8 mouse cellular contexts compared by ENCODE assay signal in the genomic region with DNA sequence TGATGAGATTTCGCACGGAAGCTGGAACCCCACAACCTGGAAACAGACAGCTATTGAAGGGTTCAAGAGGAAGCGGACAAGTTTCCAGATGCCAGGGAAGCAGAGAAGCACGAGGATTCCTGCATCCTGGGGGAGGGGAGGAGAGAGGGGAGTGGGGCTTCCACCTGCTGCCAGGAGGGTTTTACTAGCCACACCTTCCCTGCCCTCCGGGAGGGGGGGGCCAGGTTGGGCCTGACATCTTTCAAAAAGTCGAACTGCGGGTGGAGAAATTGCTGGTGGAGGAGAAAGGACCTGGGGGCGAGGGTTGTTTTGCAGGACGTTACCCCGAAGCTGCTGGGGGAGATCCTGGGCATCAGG. TPM values are rescaled to one million over a fixed set of nuclear protein-coding genes. Genes with fewer than 3 reads are reported as not detected.
DNase-seq lines count a peak whose midpoint lies in the region; ATAC-seq and TF ChIP-seq lines count a peak whose summit lies in the region.

No protein-coding gene starts in this region.

- H3K4me2 ChIP-seq in hindbrain, embryonic 13.5 days = peak overlapping the region; percentile 79
- peak overlapping the region; percentile 87 for H3K4me2 ChIP-seq in midbrain, embryonic 14.5 days (ENCODE audit: low read length)

- 9% methylated on average over 10 of the region's 10 CpGs for WGBS in hindbrain, embryonic 13.5 days
- 4% methylated on average over 10 of the region's 10 CpGs for WGBS in midbrain, embryonic 14.5 days

- no peak for TF ChIP-seq POLR2A in testis, adult 2 months (IDR thresholded peaks at IDR 0.05; ENCODE audit: control insufficient read depth, low read depth, low read length)

- no peaks in the 10 kb centered on the region for H3K9me3 ChIP-seq in hindbrain, embryonic 13.5 days
- H3K9me3 ChIP-seq in midbrain, embryonic 14.5 days (ENCODE audit: control insufficient read depth, low read length) = no peaks in the 10 kb centered on the region

- no peak; the same call in 1 of the 2 replicates for ATAC-seq in hindbrain, embryonic 13.5 days (ENCODE audit: low FRiP score)
- no peak for ATAC-seq in midbrain, embryonic 14.5 days (ENCODE audit: low FRiP score, low TSS enrichment)

- peak overlapping the region; percentile 25; the same call in 1 of the 2 replicates for H3K27ac ChIP-seq in testis, adult 2 months (ENCODE audit: control insufficient read depth, insufficient read depth, low read depth, low read length)
- peak overlapping the region; percentile 71 for H3K27ac ChIP-seq in hindbrain, embryonic 13.5 days
- peak overlapping the region; percentile 57 for H3K27ac ChIP-seq in midbrain, embryonic 14.5 days (replicated peaks; ENCODE audit: low read depth, low read length)

- H3K9ac ChIP-seq in hindbrain, embryonic 13.5 days = peak overlapping the region; percentile 92
- H3K9ac ChIP-seq in midbrain, embryonic 14.5 days (replicated peaks; ENCODE audit: low read length) = peak overlapping the region; percentile 89

- peak; percentile 22 to 23 for DNase-seq in frontal cortex, postnatal 10 days (ENCODE audit: low spot score in 2 of 2)
- DNase-seq in frontal cortex, postnatal 36 days (ENCODE audit: low spot score in 2 of 2) = no peak
- DNase-seq in testis, postnatal 10 days (ENCODE audit: low spot score) = no peak
- peak; percentile 52 for DNase-seq in midbrain, embryonic 14.5 days
- no peak for DNase-seq in gastrocnemius, postnatal 36 days
- no peak for DNase-seq in adrenal gland, postnatal 4 days (ENCODE audit: low spot score in 2 of 2)

- intact Hi-C loops in gastrocnemius, postnatal 36 days (cut with DNase I) = no loop called here

- peaks cover 17% of the 10 kb centered on the region for H3K4me1 ChIP-seq in testis, adult 2 months (ENCODE audit: control insufficient read depth, insufficient read depth, low read length)
- peaks cover 26% of the 10 kb centered on the region for H3K4me1 ChIP-seq in hindbrain, embryonic 13.5 days (replicated peaks)
- H3K4me1 ChIP-seq in midbrain, embryonic 14.5 days (ENCODE audit: control insufficient read depth, insufficient read depth, low read length) = peaks cover 8% of the 10 kb centered on the region; the same call in 1 of the 2 replicates

- H3K36me3 ChIP-seq in testis, adult 2 months (ENCODE audit: control insufficient read depth, insufficient read depth, low read length) = no peaks in the 10 kb centered on the region
- no peaks in the 10 kb centered on the region for H3K36me3 ChIP-seq in hindbrain, embryonic 13.5 days
- no peaks in the 10 kb centered on the region for H3K36me3 ChIP-seq in midbrain, embryonic 14.5 days (ENCODE audit: control insufficient read depth, insufficient read depth, low read length)

- peak overlapping the region; percentile 91 for H3K4me3 ChIP-seq in testis, adult 2 months (ENCODE audit: control insufficient read depth, low read depth, low read length)
- H3K4me3 ChIP-seq in hindbrain, embryonic 13.5 days = peak overlapping the region; percentile 81
- H3K4me3 ChIP-seq in midbrain, embryonic 14.5 days (replicated peaks; ENCODE audit: low read depth, low read length) = peak overlapping the region; percentile 72

- H3K27me3 ChIP-seq in testis, adult 2 months (ENCODE audit: control insufficient read depth, insufficient read depth, low read length) = no peaks in the 10 kb centered on the region
- H3K27me3 ChIP-seq in hindbrain, embryonic 13.5 days = no peaks in the 10 kb centered on the region
- no peaks in the 10 kb centered on the region for H3K27me3 ChIP-seq in midbrain, embryonic 14.5 days (ENCODE audit: control insufficient read depth, insufficient read depth, low read length)

- TF ChIP-seq CTCF in testis, adult 2 months (IDR thresholded peaks at IDR 0.05; ENCODE audit: control insufficient read depth, insufficient read depth, insufficient replicate concordance, low read depth, low read length) = no peak

RNA-seq across cellular contexts. Expression of a gene that starts 0.6 kb away (rescaled TPM):
- 2.6 and 3.0 TPM in 2 replicates for polyA plus RNA-seq in testis, adult 2 months (2012; rRNA removed)
- polyA plus RNA-seq in hindbrain, embryonic 13.5 days (2015; fragmentation: Nextera tagmentation; extraction: Ambion mirVana) = 31.2 and 31.8 TPM in 2 replicates
- polyA plus RNA-seq in midbrain, embryonic 14.5 days (2014; fragmentation: Nextera tagmentation; extraction: Ambion mirVana) = 40.9 and 50.2 TPM in 2 replicates
- 1 to 10 TPM; 3.2 to 4.0 TPM for total RNA-seq in gastrocnemius, postnatal 36 days (2021)
- 10 to 100 TPM; 22.3 to 26.7 TPM for total RNA-seq in adrenal gland, postnatal 4 days (2021)

RNA-seq across cellular contexts. Expression of a gene that starts 35.0 kb away (rescaled TPM):
- polyA plus RNA-seq in testis, adult 2 months (2012; rRNA removed) = 1.6 and 2.1 TPM in 2 replicates
- 0.75 and 1.2 TPM in 2 replicates for polyA plus RNA-seq in hindbrain, embryonic 13.5 days (2015; fragmentation: Nextera tagmentation; extraction: Ambion mirVana)
- polyA plus RNA-seq in midbrain, embryonic 14.5 days (2014; fragmentation: Nextera tagmentation; extraction: Ambion mirVana) = 0.67 and 1.4 TPM in 2 replicates
- total RNA-seq in gastrocnemius, postnatal 36 days (2021) = 1 to 10 TPM; 2.2 to 4.9 TPM
- 1 to 10 TPM in 1 of 2 experiments, under 1 TPM in 1; 0.93 to 1.2 TPM for total RNA-seq in adrenal gland, postnatal 4 days (2021)

Comparison
In these comparisons a context has a peak if more than half of its experiments do, and no peak if none do; other contexts are left out.
1. DNase-seq: peak in frontal cortex, postnatal 10 days (2 of 2) and midbrain, embryonic 14.5 days (single experiment); none in frontal cortex, postnatal 36 days (0 of 2), testis, postnatal 10 days (single experiment), gastrocnemius, postnatal 36 days (0 of 2) and adrenal gland, postnatal 4 days (0 of 2).
2. Peak in every context shown above with its lines, with median percentiles within 50 percentile points of each other: H3K27ac ChIP-seq and H3K4me3 ChIP-seq.